Mouse (Mus musculus) erythroblast, embryonic 14.5 days (primary cell): ENCODE results near the gene Fuca1.

Experiments
- GATA1 ChIP-seq: IDR thresholded peaks from 2 replicates; pipeline ENCODE4 v1.6.1; 2012; ENCODE audit warnings: low read length, inconsistent platforms, mixed read lengths
- TAL1 ChIP-seq: IDR thresholded peaks from 3 replicates; pipeline ENCODE4 v1.6.1; 2012; ENCODE audit warnings: low read length, inconsistent platforms, mixed read lengths

GRCm38 (mm10) chr4:135949475-135949874 lies 28.9 kb downstream of the Fuca1 start:
- TF ChIP-seq GATA1, result no peak
- no peak for TF ChIP-seq TAL1
